Mouse (Mus musculus) heart, adult 9 months (tissue): Measurements from ENCODE around the gene Vps53.
"Not testable (repeated sequence)": the region's sequence is repeated elsewhere in the genome, so short reads cannot be mapped to it uniquely, and the experiment has no call there.

Source experiments
- DNase-seq, 2 experiments: peaks; one replicate each; pipeline ENCODE4 v3.0.0; 2022; ENCODE audit warnings: low spot score in 2 of 2

The Vps53 gene

GRCm38 (mm10) chr11:76019879-76020278, 159.6 kb downstream of the Vps53 start:
- DNase-seq = no peak

GRCm38 (mm10) chr11:76015814-76016213, 163.6 kb downstream of the Vps53 start:
- DNase-seq = no peak

GRCm38 (mm10) chr11:76015251-76015650, 164.2 kb downstream of the Vps53 start:
- no peak for DNase-seq

- DNase-seq = no peak
Observed at GRCm38 (mm10) chr11:76010838-76011624, 168.4 kb downstream of the Vps53 start.

GRCm38 (mm10) chr11:76009101-76009500, 170.3 kb downstream of the Vps53 start:
- DNase-seq = no peak

GRCm38 (mm10) chr11:76008162-76008561, 171.3 kb downstream of the Vps53 start:
- DNase-seq = no peak

GRCm38 (mm10) chr11:76004276-76004675, 175.2 kb downstream of the Vps53 start:
- DNase-seq = not testable (repeated sequence)

- no peak for DNase-seq
Observed at GRCm38 (mm10) chr11:76001237-76001878, 178.1 kb downstream of the Vps53 start.

- DNase-seq = no peak
Observed at GRCm38 (mm10) chr11:76000701-76001100, 178.7 kb downstream of the Vps53 start.

- DNase-seq = peak; percentile 49 to 61
Observed at GRCm38 (mm10) chr11:75999440-76000155, 179.8 kb downstream of the Vps53 start, which contains the start of gene 1700016K19Rik. TSS of gene 1700016K19Rik (plus strand) at chr11:75999912.
